Mouse (Mus musculus) myocyte (in vitro differentiated cells): ENCODE results near the gene Rin3.

Experiments used
- CEBPB ChIP-seq: IDR thresholded peaks from 2 replicates; pipeline ENCODE4 v1.6.1; 2011; ENCODE audit warnings: mild to moderate bottlenecking, moderate library complexity; ENCODE audit not compliant: poor library complexity, insufficient read depth, severe bottlenecking
- E2F4 ChIP-seq: IDR thresholded peaks from one replicate; pipeline ENCODE4 v1.6.1; 2011; ENCODE audit warnings: mild to moderate bottlenecking, control low read depth, moderate library complexity; ENCODE audit not compliant: insufficient read depth
- MAX ChIP-seq: IDR thresholded peaks from one replicate; pipeline ENCODE4 v1.6.1; 2011; ENCODE audit warnings: low read depth, mild to moderate bottlenecking, control low read depth
- MYOG ChIP-seq, 3 experiments: IDR thresholded peaks; one replicate each; pipeline ENCODE4 v1.6.1; 2011; ENCODE audit warnings: control low read depth in 2 of 3, low read depth in 2 of 3, mild to moderate bottlenecking in 2 of 3; ENCODE audit not compliant: insufficient read length in 2 of 3, control insufficient read depth in 1 of 3, insufficient read depth in 1 of 3
- POLR2A ChIP-seq: IDR thresholded peaks from one replicate; pipeline ENCODE4 v1.6.1; 2011; ENCODE audit warnings: low read depth, mild to moderate bottlenecking, control low read depth, moderate library complexity; ENCODE audit not compliant: insufficient read length
- REST ChIP-seq: IDR thresholded peaks from one replicate; pipeline ENCODE4 v1.6.1; 2011; ENCODE audit warnings: mild to moderate bottlenecking, control low read depth, moderate library complexity; ENCODE audit not compliant: insufficient read depth, insufficient read length
- SRF ChIP-seq: IDR thresholded peaks from one replicate; pipeline ENCODE4 v1.6.1; 2011; ENCODE audit warnings: low read depth; ENCODE audit not compliant: control insufficient read depth, insufficient read length
- TCF12 ChIP-seq: IDR thresholded peaks from one replicate; pipeline ENCODE4 v1.6.1; 2011; ENCODE audit warnings: mild to moderate bottlenecking, control low read depth; ENCODE audit not compliant: poor library complexity, insufficient read depth, severe bottlenecking
- USF1 ChIP-seq: IDR thresholded peaks from one replicate; pipeline ENCODE4 v1.6.1; 2011; ENCODE audit warnings: low read depth, mild to moderate bottlenecking, control low read depth, moderate library complexity

GRCm38 (mm10) chr12:102414686-102415085 lies 131.8 kb downstream of the Rin3 start:
- TF ChIP-seq CEBPB, result no peak
- TF ChIP-seq POLR2A, result no peak
- no peak for TF ChIP-seq USF1
- no peak for TF ChIP-seq MYOG (IDR thresholded peaks at IDR 0.05; ENCODE audit: control insufficient read depth in 1 of 3, insufficient read depth in 1 of 3, insufficient read length in 2 of 3, low read depth in 2 of 3)
- no peak for TF ChIP-seq TCF12
- TF ChIP-seq SRF, result no peak
- no peak for TF ChIP-seq E2F4
- TF ChIP-seq REST, result no peak
- no peak for TF ChIP-seq MAX
